Mouse (Mus musculus): Measurements from ENCODE around the gene Xlr5c. TPM values are rescaled to one million over a fixed set of nuclear protein-coding genes. Genes with fewer than 3 reads are reported as not detected.
A peak's percentile ranks its signal among the peaks of the same experiment; 100 is the strongest.
"Not testable (repeated sequence)": the region's sequence is repeated elsewhere in the genome, so short reads cannot be mapped to it uniquely, and the experiment has no call there.

The Xlr5c gene
- not detected in 2 replicates for polyA plus RNA-seq (2015; fragmentation: Nextera tagmentation; extraction: Ambion mirVana)

DNA sequence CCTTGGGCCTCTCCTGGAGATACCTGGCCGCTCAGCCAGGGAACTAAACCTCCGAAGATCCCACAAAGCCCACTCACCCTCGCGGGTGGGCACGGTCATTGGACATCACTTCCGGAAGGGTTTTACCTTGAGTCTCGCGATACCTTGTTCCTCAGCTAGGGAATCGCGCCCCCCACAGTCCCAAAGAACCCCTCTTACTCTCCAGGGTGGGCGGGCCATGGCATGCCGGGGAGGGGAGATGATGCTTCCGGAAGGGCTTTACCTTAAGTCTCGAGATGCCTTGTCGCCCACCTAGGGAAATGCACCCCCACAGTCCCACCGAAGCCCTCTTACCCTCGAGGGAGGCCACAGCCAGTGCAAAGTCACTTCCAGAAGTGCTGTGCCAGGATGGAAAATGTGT is at the start of gene Xlr5c, which contains the start of gene Xlr5a:
Gene Xlr5c (minus strand): TSS at position 101 of the 400 bp plus-strand sequence.
Gene Xlr5a (minus strand): TSS at position 101 of the 400 bp plus-strand sequence.
- H3K4me2 ChIP-seq; H3K27me3 ChIP-seq; H3K4me1 ChIP-seq; H3K27ac ChIP-seq; H3K4me3 ChIP-seq (replicated peaks); H3K36me3 ChIP-seq; H3K9ac ChIP-seq; H3K9me3 ChIP-seq (replicated peaks); ATAC-seq (replicated peaks; ENCODE audit: low FRiP score): not testable (repeated sequence)
- 90% methylated on average over 13 of the region's 17 CpGs for WGBS

DNA sequence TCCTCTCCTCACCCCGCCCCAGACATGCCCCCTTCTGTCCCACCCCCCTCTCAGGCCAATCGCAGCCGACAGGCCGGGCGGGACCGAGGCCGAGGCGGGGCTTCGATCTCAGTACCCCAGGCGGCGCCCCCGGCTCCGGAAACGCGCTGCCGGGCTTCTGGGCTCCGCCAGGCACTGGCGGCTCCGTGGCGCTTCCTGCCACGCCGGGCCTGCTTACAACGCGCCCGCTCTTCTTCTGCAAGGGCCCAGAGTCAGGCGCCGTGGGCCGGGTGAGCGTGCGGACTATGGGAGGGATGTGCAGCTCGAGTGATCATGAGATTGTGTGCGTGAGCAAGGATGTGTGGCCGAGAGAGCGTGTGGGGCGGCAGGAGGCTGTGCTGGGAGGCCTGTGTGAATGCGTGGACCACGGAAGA is 49.7 kb upstream of the Xlr5c start, which contains the start of gene Zfp275:
Gene Zfp275 (plus strand): TSS at position 139 of the 413 bp plus-strand sequence.
- no peaks in the 10 kb centered on the region for H3K9me3 ChIP-seq (replicated peaks)
- H3K4me3 ChIP-seq (replicated peaks), result peak within 1 kb of the TSS; percentile 66
- peak within 1 kb of the TSS; percentile 73 for H3K27ac ChIP-seq
- 0 out of 2 replicates have a peak, but pooled peaks cover 5% of the 10 kb centered on the region for H3K4me1 ChIP-seq
- peak within 1 kb of the TSS; percentile 63 for H3K9ac ChIP-seq
- H3K4me2 ChIP-seq, result peak within 1 kb of the TSS; percentile 58
- peaks cover 14% of the 10 kb centered on the region for H3K27me3 ChIP-seq
- ATAC-seq (replicated peaks; ENCODE audit: low FRiP score), result peak; percentile 97
- 17% methylated on average over 37 of the region's 37 CpGs for WGBS
- no peaks in the 10 kb centered on the region for H3K36me3 ChIP-seq

- Histone ChIP-seq H3K9ac (no peak overlapping the region), H3K4me3 (replicated peaks) (peak overlapping the region; percentile 66), H3K27me3 (peaks cover 18% of the 10 kb centered on the region), H3K9me3 (replicated peaks) (no peaks in the 10 kb centered on the region), H3K36me3 (no peaks in the 10 kb centered on the region), H3K27ac (no peak overlapping the region), H3K4me2 (peak overlapping the region; percentile 58), H3K4me1 (0 out of 2 replicates have a peak, but pooled peaks cover 5% of the 10 kb centered on the region)
- 42% methylated on average over 3 of the region's 3 CpGs for WGBS
- ATAC-seq (replicated peaks; ENCODE audit: low FRiP score), result peak; percentile 65
Observed at GRCm38 (mm10) chrX:73342068-73342467, 49.3 kb upstream of the Xlr5c start.

- 76% methylated on average over 1 of the region's 1 CpGs for WGBS
- ATAC-seq (replicated peaks; ENCODE audit: low FRiP score), result no peak
- H3K4me2 ChIP-seq, result no peak overlapping the region
Observed at GRCm38 (mm10) chrX:73341473-73341872, 48.7 kb upstream of the Xlr5c start.

DNA sequence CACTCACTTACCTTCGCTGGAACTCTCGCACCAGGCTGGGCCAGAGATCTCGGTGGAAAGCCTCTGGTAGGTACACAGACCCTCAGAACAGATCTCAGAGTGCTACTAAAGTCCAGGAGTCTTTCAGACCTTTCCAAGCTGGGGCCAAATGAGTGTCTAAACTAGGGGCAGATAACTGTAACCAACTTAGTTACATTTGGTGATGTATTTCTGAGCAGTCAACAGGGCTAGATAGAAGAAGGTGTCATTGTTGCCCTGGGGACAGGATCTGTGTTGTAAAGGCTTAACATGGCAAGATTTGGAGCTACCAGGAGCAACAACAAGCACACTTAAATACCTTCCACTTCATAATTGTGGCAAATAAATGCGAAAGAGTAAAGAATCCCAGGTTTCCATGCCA is 44.0 kb upstream of the Xlr5c start, which contains the start of gene Gm45015:
Gene Gm45015 (minus strand): TSS at position 101 of the 400 bp plus-strand sequence.
- Histone ChIP-seq H3K4me3 (replicated peaks) (no peak within 1 kb of the TSS), H3K4me2 (no peak within 1 kb of the TSS), H3K27me3 (peaks cover 32% of the 10 kb centered on the region), H3K9ac (no peak within 1 kb of the TSS), H3K36me3 (no peaks in the 10 kb centered on the region), H3K9me3 (replicated peaks) (no peaks in the 10 kb centered on the region), H3K4me1 (no peaks in the 10 kb centered on the region), H3K27ac (no peak within 1 kb of the TSS)
- no peak for ATAC-seq (replicated peaks; ENCODE audit: low FRiP score)
- WGBS, result 90% methylated on average over 4 of the region's 4 CpGs

More at GRCm38 (mm10) chrX:73341473-73341872, 48.7 kb upstream of the Xlr5c start:
- no peak overlapping the region for H3K27ac ChIP-seq
- no peak overlapping the region for H3K9ac ChIP-seq
- 0 out of 2 replicates have a peak, but pooled peaks cover 5% of the 10 kb centered on the region for H3K4me1 ChIP-seq
- no peak overlapping the region for H3K4me3 ChIP-seq (replicated peaks)
- H3K9me3 ChIP-seq (replicated peaks), result no peaks in the 10 kb centered on the region
- no peaks in the 10 kb centered on the region for H3K36me3 ChIP-seq
- H3K27me3 ChIP-seq, result peaks cover 24% of the 10 kb centered on the region

DNA sequence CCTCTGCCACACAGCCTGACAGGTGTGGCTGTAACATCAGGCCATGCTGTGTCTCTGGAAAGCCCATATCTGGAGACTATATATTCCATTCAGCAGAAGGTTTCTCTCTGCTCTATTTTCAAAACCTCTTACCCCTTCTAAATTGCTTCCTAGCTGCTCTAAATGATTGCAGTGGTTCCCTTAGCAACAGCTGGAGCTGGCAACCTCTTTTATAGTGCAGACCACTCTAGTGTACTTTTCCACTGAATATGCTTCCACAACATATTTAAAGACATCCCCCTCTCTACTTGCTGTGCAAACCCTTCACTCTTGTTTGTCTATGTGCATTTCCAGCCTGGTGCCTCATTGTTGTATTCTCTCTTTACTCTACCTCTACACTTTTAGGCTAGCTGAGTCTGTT is 40.8 kb upstream of the Xlr5c start:
- Histone ChIP-seq H3K9me3 (replicated peaks) (no peaks in the 10 kb centered on the region), H3K4me3 (replicated peaks) (no peak overlapping the region), H3K36me3 (no peaks in the 10 kb centered on the region), H3K4me2 (no peak overlapping the region), H3K27ac (no peak overlapping the region), H3K27me3 (peaks cover 30% of the 10 kb centered on the region; the same call in 1 of the 2 replicates), H3K4me1 (no peaks in the 10 kb centered on the region), H3K9ac (no peak overlapping the region)
- ATAC-seq (replicated peaks; ENCODE audit: low FRiP score), result no peak

- H3K4me2 ChIP-seq, result no peak overlapping the region
- no peaks in the 10 kb centered on the region for H3K36me3 ChIP-seq
- 82% methylated on average over 2 of the region's 2 CpGs for WGBS
- ATAC-seq (replicated peaks; ENCODE audit: low FRiP score), result no peak
- H3K9ac ChIP-seq, result no peak overlapping the region
- H3K4me1 ChIP-seq, result no peaks in the 10 kb centered on the region
- H3K4me3 ChIP-seq (replicated peaks), result no peak overlapping the region
- H3K9me3 ChIP-seq (replicated peaks), result no peaks in the 10 kb centered on the region
- H3K27ac ChIP-seq, result no peak overlapping the region
- H3K27me3 ChIP-seq, result peaks cover 17% of the 10 kb centered on the region
Observed at GRCm38 (mm10) chrX:73327215-73327614, 34.4 kb upstream of the Xlr5c start.

- H3K4me1 ChIP-seq, result no peaks in the 10 kb centered on the region
Observed at GRCm38 (mm10) chrX:73321029-73321428, 28.3 kb upstream of the Xlr5c start.

DNA sequence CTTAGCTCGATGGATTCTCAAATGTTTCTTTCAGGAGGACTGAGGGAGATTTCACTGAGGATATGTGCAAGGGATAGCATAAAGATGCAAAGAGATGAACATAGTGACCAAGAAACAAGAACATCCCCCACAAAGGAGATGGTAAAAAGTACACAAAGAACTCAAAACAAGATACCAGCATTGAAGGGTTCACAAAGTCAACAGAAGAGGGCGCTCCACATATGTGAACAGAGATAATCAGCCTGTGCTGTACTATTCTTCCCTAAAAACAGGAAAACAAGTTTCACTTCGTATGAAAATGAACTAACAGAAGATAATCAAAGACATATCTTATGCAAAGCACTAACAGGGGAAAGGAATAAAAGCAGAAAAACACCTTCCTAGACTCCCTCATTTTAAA is 19.7 kb upstream of the Xlr5c start:
- no peaks in the 10 kb centered on the region for H3K4me1 ChIP-seq
- 48% methylated on average over 3 of the region's 3 CpGs for WGBS
- H3K27ac ChIP-seq, result no peak overlapping the region
- no peak overlapping the region for H3K9ac ChIP-seq
- H3K9me3 ChIP-seq (replicated peaks), result no peaks in the 10 kb centered on the region
- H3K27me3 ChIP-seq, result peaks cover 15% of the 10 kb centered on the region; the same call in 1 of the 2 replicates
- H3K4me2 ChIP-seq, result no peak overlapping the region
- no peak overlapping the region for H3K4me3 ChIP-seq (replicated peaks)
- no peak for ATAC-seq (replicated peaks; ENCODE audit: low FRiP score)
- no peaks in the 10 kb centered on the region for H3K36me3 ChIP-seq

More at GRCm38 (mm10) chrX:73321029-73321428, 28.3 kb upstream of the Xlr5c start:
- Histone ChIP-seq H3K4me3 (replicated peaks) (no peak overlapping the region), H3K9ac (no peak overlapping the region), H3K9me3 (replicated peaks) (no peaks in the 10 kb centered on the region), H3K27ac (no peak overlapping the region), H3K36me3 (no peaks in the 10 kb centered on the region), H3K27me3 (peaks cover 14% of the 10 kb centered on the region; the same call in 1 of the 2 replicates), H3K4me2 (no peak overlapping the region)
- WGBS, result 75% methylated on average over 3 of the region's 3 CpGs
- no peak for ATAC-seq (replicated peaks; ENCODE audit: low FRiP score)

DNA sequence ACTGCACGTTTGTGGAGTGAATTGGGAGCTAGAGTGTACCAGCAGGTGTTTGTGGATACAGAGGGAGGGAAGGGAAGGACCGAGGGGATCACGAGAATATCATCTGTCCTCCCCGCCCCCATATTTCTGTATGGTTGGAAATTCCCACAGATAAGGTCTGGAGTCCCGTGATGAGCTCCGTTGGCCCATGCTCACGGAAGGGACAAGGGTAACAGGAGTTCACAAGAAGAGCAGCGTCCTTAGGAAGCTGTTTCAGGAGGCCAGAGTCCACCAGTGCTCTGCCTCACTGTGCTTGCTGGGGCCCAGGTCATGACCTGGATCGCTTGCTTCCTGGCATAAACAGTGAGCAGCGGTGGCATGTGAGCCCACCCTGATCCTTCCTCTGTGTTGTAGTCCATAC is 3.0 kb upstream of the Xlr5c start:
- H3K4me2 ChIP-seq; ATAC-seq (replicated peaks; ENCODE audit: low FRiP score); H3K27me3 ChIP-seq; H3K36me3 ChIP-seq; H3K4me3 ChIP-seq (replicated peaks); H3K27ac ChIP-seq; H3K9me3 ChIP-seq (replicated peaks); H3K9ac ChIP-seq; H3K4me1 ChIP-seq: not testable (repeated sequence)
- 56% methylated on average over 10 of the region's 10 CpGs for WGBS

DNA sequence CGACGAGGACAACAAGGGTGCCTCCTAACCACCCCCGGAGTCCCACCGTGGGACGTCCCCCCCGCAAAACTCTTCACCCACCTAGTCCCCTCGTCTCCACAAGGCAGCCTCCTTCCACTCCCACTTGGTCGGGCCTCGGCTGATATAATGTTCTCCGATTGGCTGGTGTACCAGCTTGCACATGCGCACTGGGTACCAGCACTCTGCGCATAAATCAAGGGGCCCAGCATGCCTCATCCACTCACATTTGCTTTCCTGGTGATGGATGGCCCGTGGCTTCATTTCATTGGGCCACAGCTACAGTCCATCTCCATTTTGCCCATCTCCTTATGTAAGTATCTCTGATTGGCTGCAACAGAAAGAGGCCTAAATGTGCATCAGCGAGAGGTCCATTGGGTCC is 27.5 kb downstream of the Xlr5c start, which contains the start of gene Xlr3c:
Gene Xlr3c (minus strand): TSS at position 121 of the 400 bp plus-strand sequence.
- not testable (repeated sequence) for H3K9ac ChIP-seq; H3K27ac ChIP-seq; ATAC-seq (replicated peaks; ENCODE audit: low FRiP score); H3K4me1 ChIP-seq; H3K36me3 ChIP-seq; H3K4me3 ChIP-seq (replicated peaks); H3K4me2 ChIP-seq; H3K9me3 ChIP-seq (replicated peaks); H3K27me3 ChIP-seq
- WGBS, result 88% methylated on average over 14 of the region's 14 CpGs

GRCm38 (mm10) chrX:73262428-73262827 is 30.3 kb downstream of the Xlr5c start:
- ATAC-seq (replicated peaks; ENCODE audit: low FRiP score); H3K4me3 ChIP-seq (replicated peaks); H3K27me3 ChIP-seq; H3K36me3 ChIP-seq; H3K27ac ChIP-seq; H3K4me2 ChIP-seq; H3K4me1 ChIP-seq; H3K9me3 ChIP-seq (replicated peaks); H3K9ac ChIP-seq: not testable (repeated sequence)
- 89% methylated on average over 1 of the region's 2 CpGs for WGBS
